Mouse (Mus musculus): Measurements from ENCODE around the gene Ttc38. TPM values are rescaled to one million over a fixed set of nuclear protein-coding genes. Genes with fewer than 3 reads are reported as not detected.
"Not testable (repeated sequence)": the region's sequence is repeated elsewhere in the genome, so short reads cannot be mapped to it uniquely, and the experiment has no call there.

Gene Ttc38
- polyA plus RNA-seq, 1 experiment = 10.9 TPM

GRCm38 (mm10) chr15:85821203-85822010, 10.7 kb upstream of the Ttc38 start, which contains the start of gene Pkdrej:
TSS of gene Pkdrej (minus strand) at chr15:85821734.
- 2% methylated on average over 65 of the region's 65 CpGs for WGBS
- DNase-seq (ENCODE audit: low read depth, low spot score) = no peak

- 26% methylated on average over 4 of the region's 4 CpGs for WGBS
- no peak for DNase-seq (ENCODE audit: low read depth, low spot score)
Measured at GRCm38 (mm10) chr15:85822011-85822359, 10.1 kb upstream of the Ttc38 start.

- no peak for DNase-seq (ENCODE audit: low read depth, low spot score)
- 52% methylated on average over 5 of the region's 5 CpGs for WGBS
Measured at GRCm38 (mm10) chr15:85826676-85827075, 5.4 kb upstream of the Ttc38 start.

GRCm38 (mm10) chr15:85828071-85828470, 4.0 kb upstream of the Ttc38 start:
- DNase-seq (ENCODE audit: low read depth, low spot score) = no peak
- whole genome bisulfite sequencing = 49% methylated on average over 4 of the region's 4 CpGs

- DNase-seq (ENCODE audit: low read depth, low spot score) = peak; percentile 42
- 42% methylated on average over 5 of the region's 5 CpGs for WGBS
Measured at GRCm38 (mm10) chr15:85829470-85829869, 2.6 kb upstream of the Ttc38 start.

- WGBS = 23% methylated on average over 8 of the region's 8 CpGs
- no peak for DNase-seq (ENCODE audit: low read depth, low spot score)
Measured at GRCm38 (mm10) chr15:85832599-85832998, 493 bp downstream of the Ttc38 start.

GRCm38 (mm10) chr15:85835335-85835734, 3.2 kb downstream of the Ttc38 start:
- no peak for DNase-seq (ENCODE audit: low read depth, low spot score)
- 69% methylated on average over 3 of the region's 3 CpGs for WGBS

GRCm38 (mm10) chr15:85836887-85837286, 4.8 kb downstream of the Ttc38 start:
- no peak for DNase-seq (ENCODE audit: low read depth, low spot score)
- WGBS = 86% methylated on average over 5 of the region's 5 CpGs

- DNase-seq (ENCODE audit: low read depth, low spot score) = no peak
- 57% methylated on average over 6 of the region's 6 CpGs for WGBS
Measured at GRCm38 (mm10) chr15:85840983-85841382, 8.9 kb downstream of the Ttc38 start.

GRCm38 (mm10) chr15:85841796-85842360, 9.8 kb downstream of the Ttc38 start:
- DNase-seq (ENCODE audit: low read depth, low spot score) = no peak
- WGBS = 86% methylated on average over 5 of the region's 5 CpGs

GRCm38 (mm10) chr15:85845071-85845470, 13.0 kb downstream of the Ttc38 start:
- no peak for DNase-seq (ENCODE audit: low read depth, low spot score)

GRCm38 (mm10) chr15:85851656-85852392, 19.7 kb downstream of the Ttc38 start:
- no peak for DNase-seq (ENCODE audit: low read depth, low spot score)
- 87% methylated on average over 12 of the region's 12 CpGs for WGBS

GRCm38 (mm10) chr15:85858980-85859489, 26.9 kb downstream of the Ttc38 start:
- DNase-seq (ENCODE audit: low read depth, low spot score) = no peak
- 7% methylated on average over 15 of the region's 15 CpGs for WGBS

GRCm38 (mm10) chr15:85859490-85860031, 27.5 kb downstream of the Ttc38 start, which contains the start of gene Gtse1:
TSS of gene Gtse1 (plus strand) at chr15:85859745.
- WGBS = under 1% methylated on average over 42 of the region's 42 CpGs
- DNase-seq (ENCODE audit: low read depth, low spot score) = peak; percentile 95

GRCm38 (mm10) chr15:85865913-85866312, 33.8 kb downstream of the Ttc38 start:
- DNase-seq (ENCODE audit: low read depth, low spot score) = not testable (repeated sequence)
- 89% methylated on average over 7 of the region's 7 CpGs for WGBS

GRCm38 (mm10) chr15:85867696-85868095, 35.6 kb downstream of the Ttc38 start:
- DNase-seq (ENCODE audit: low read depth, low spot score) = no peak
- WGBS = 40% methylated on average over 6 of the region's 6 CpGs

- WGBS = 95% methylated on average over 7 of the region's 7 CpGs
- DNase-seq (ENCODE audit: low read depth, low spot score) = no peak
Measured at GRCm38 (mm10) chr15:85877336-85877735, 45.2 kb downstream of the Ttc38 start.

GRCm38 (mm10) chr15:85878848-85879497, 46.9 kb downstream of the Ttc38 start, which contains the start of gene Trmu:
TSS of gene Trmu (plus strand) at chr15:85879312.
- WGBS = under 1% methylated on average over 49 of the region's 50 CpGs
- peak; percentile 55 for DNase-seq (ENCODE audit: low read depth, low spot score)

- DNase-seq (ENCODE audit: low read depth, low spot score) = no peak
- under 1% methylated on average over 18 of the region's 18 CpGs for WGBS
Measured at GRCm38 (mm10) chr15:85879498-85879895, 47.4 kb downstream of the Ttc38 start.
